Mouse (Mus musculus) bone marrow macrophage, adult 2 months (primary cell): ENCODE measurements around the gene Rbpjl.

ENCODE experiments used
- CTCF ChIP-seq: IDR thresholded peaks from 2 replicates; pipeline ENCODE4 v1.5.1; 2012; ENCODE audit warnings: low read depth, mild to moderate bottlenecking, low read length, moderate library complexity
- POLR2A ChIP-seq: IDR thresholded peaks from 2 replicates; pipeline ENCODE4 v1.6.1; 2012; ENCODE audit warnings: mild to moderate bottlenecking, low read depth, low read length, borderline replicate concordance

DNA sequence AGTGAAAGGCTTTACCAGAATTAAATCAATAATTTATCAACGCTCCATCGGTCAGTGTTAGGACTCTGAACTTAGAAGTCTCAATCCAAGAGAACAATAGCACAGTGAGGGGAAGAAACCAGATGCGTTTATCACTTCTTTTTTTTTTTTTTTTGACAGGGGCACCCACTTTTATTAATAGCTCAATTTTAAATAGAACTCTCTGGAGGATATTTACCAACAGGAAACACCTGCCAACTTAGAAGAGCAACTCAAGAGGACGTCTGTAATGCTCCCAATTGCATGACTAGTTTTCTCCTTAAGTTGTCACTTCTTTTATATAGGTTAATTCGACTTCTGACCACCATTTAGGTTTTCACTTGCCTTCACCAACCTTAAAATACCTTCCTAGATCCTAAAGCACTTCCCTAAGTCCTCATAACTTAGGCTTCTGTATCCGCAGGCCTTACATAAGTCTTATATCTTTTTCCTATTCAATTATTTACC is 34.3 kb upstream of the Rbpjl start:
- TF ChIP-seq POLR2A (no peak), CTCF (no peak)
